Mouse (Mus musculus) cortical plate, adult 2 months (tissue): ENCODE measurements around the gene Ppp2r3a. TPM values are rescaled to one million over a fixed set of nuclear protein-coding genes. Genes with fewer than 3 reads are reported as not detected.

ENCODE experiments used
- H3K27ac ChIP-seq: fragments of 200-500 bp; 2 replicates; pipeline ENCODE4 v1.5.1; 2012; ENCODE audit warnings: low read length, control low read depth, inconsistent platforms; ENCODE audit not compliant: insufficient read depth
- H3K4me1 ChIP-seq: fragments of 200-500 bp; 2 replicates; pipeline ENCODE4 v1.6.1; 2011; ENCODE audit warnings: low read length; ENCODE audit not compliant: control insufficient read depth, insufficient read depth
- H3K4me3 ChIP-seq: fragments of 200-500 bp; 2 replicates; pipeline ENCODE4 v1.5.1; 2011; ENCODE audit warnings: mild to moderate bottlenecking, low read length, control low read depth; ENCODE audit not compliant: insufficient read depth
- CTCF ChIP-seq: fragments of 200-500 bp; IDR thresholded peaks from 2 replicates; pipeline ENCODE4 v1.5.1; 2011; ENCODE audit warnings: mild to moderate bottlenecking, control low read depth, low read length; ENCODE audit not compliant: insufficient read depth; ENCODE audit errors: extremely low read depth
- POLR2A ChIP-seq: fragments of 200-500 bp; IDR thresholded peaks from 2 replicates; pipeline ENCODE4 v1.6.1; 2011; ENCODE audit warnings: mild to moderate bottlenecking, low read length, control low read depth; ENCODE audit not compliant: insufficient read depth; ENCODE audit errors: extremely low read depth
- polyA plus RNA-seq: library from polyadenylated mRNA; depleted of rRNA; stranded (reverse); fragments of >200 nt; gene quantifications from 2 replicates; pipeline ENCODE4 v1.2.3, GENCODE M21; 2012

Ppp2r3a gene
- polyA plus RNA-seq, 1 experiment, result 19.5 TPM

GRCm38 (mm10) chr9:101107386-101107785 lies 144.2 kb downstream of the Ppp2r3a start:
- Histone ChIP-seq H3K27ac (no peak overlapping the region), H3K4me1 (peaks cover 2% of the 10 kb centered on the region), H3K4me3 (no peak overlapping the region)
- TF ChIP-seq POLR2A, result no peak
- TF ChIP-seq CTCF, result no peak

- TF ChIP-seq POLR2A, result no peak
- Histone ChIP-seq H3K4me3 (no peak overlapping the region), H3K4me1 (peaks cover 4% of the 10 kb centered on the region), H3K27ac (no peak overlapping the region)
Measured at GRCm38 (mm10) chr9:101105735-101106134, 145.9 kb downstream of the Ppp2r3a start.

GRCm38 (mm10) chr9:101104931-101105330 lies 146.7 kb downstream of the Ppp2r3a start:
- TF ChIP-seq POLR2A, result no peak
- TF ChIP-seq CTCF, result no peak
- Histone ChIP-seq H3K4me1 (peaks cover 3% of the 10 kb centered on the region), H3K27ac (no peak overlapping the region), H3K4me3 (no peak overlapping the region)

GRCm38 (mm10) chr9:101102288-101102687 lies 149.3 kb downstream of the Ppp2r3a start:
- H3K4me1 ChIP-seq, result peaks cover 7% of the 10 kb centered on the region
- no peak for TF ChIP-seq POLR2A
- no peak for TF ChIP-seq CTCF
- no peak overlapping the region for H3K27ac ChIP-seq
- H3K4me3 ChIP-seq, result no peak overlapping the region

- TF ChIP-seq CTCF (no peak), POLR2A (no peak)
- H3K27ac ChIP-seq, result no peak overlapping the region
Measured at GRCm38 (mm10) chr9:101101547-101101946, 150.0 kb downstream of the Ppp2r3a start.

GRCm38 (mm10) chr9:101100163-101100562 lies 151.4 kb downstream of the Ppp2r3a start:
- Histone ChIP-seq H3K4me1 (peaks cover 7% of the 10 kb centered on the region), H3K4me3 (no peak overlapping the region), H3K27ac (no peak overlapping the region)
- TF ChIP-seq POLR2A, result no peak
- no peak for TF ChIP-seq CTCF

More at GRCm38 (mm10) chr9:101101547-101101946, 150.0 kb downstream of the Ppp2r3a start:
- H3K4me3 ChIP-seq, result no peak overlapping the region
- peaks cover 7% of the 10 kb centered on the region for H3K4me1 ChIP-seq

GRCm38 (mm10) chr9:101099445-101099844 lies 152.2 kb downstream of the Ppp2r3a start:
- H3K4me1 ChIP-seq, result peaks cover 7% of the 10 kb centered on the region
- TF ChIP-seq POLR2A, result no peak
- no peak for TF ChIP-seq CTCF

GRCm38 (mm10) chr9:101097542-101097941 lies 154.1 kb downstream of the Ppp2r3a start:
- H3K27ac ChIP-seq, result no peak overlapping the region
- TF ChIP-seq CTCF, result no peak
- H3K4me1 ChIP-seq, result peaks cover 7% of the 10 kb centered on the region
- no peak overlapping the region for H3K4me3 ChIP-seq

More at GRCm38 (mm10) chr9:101099445-101099844, 152.2 kb downstream of the Ppp2r3a start:
- H3K27ac ChIP-seq, result no peak overlapping the region
- H3K4me3 ChIP-seq, result no peak overlapping the region

- H3K4me1 ChIP-seq, result peaks cover 5% of the 10 kb centered on the region
- no peak overlapping the region for H3K4me3 ChIP-seq
- TF ChIP-seq CTCF (no peak), POLR2A (no peak)
- no peak overlapping the region for H3K27ac ChIP-seq
Measured at GRCm38 (mm10) chr9:101096461-101096860, 155.1 kb downstream of the Ppp2r3a start.

GRCm38 (mm10) chr9:101095425-101095824 lies 156.2 kb downstream of the Ppp2r3a start:
- H3K27ac ChIP-seq, result no peak overlapping the region
- H3K4me1 ChIP-seq, result peaks cover 5% of the 10 kb centered on the region
- H3K4me3 ChIP-seq, result no peak overlapping the region
- no peak for TF ChIP-seq CTCF
- no peak for TF ChIP-seq POLR2A

GRCm38 (mm10) chr9:101083728-101084127 lies 167.9 kb downstream of the Ppp2r3a start:
- TF ChIP-seq POLR2A (no peak), CTCF (no peak)
- H3K4me1 ChIP-seq, result peaks cover under 1% of the 10 kb centered on the region; the same call in 1 of the 2 replicates
- H3K4me3 ChIP-seq, result no peak overlapping the region
- H3K27ac ChIP-seq, result no peak overlapping the region

- H3K27ac ChIP-seq, result no peak overlapping the region
- TF ChIP-seq POLR2A, result no peak
- TF ChIP-seq CTCF, result no peak
- H3K4me3 ChIP-seq, result no peak overlapping the region
- peaks cover 5% of the 10 kb centered on the region; the same call in 1 of the 2 replicates for H3K4me1 ChIP-seq
Measured at GRCm38 (mm10) chr9:101080046-101080685, 171.4 kb downstream of the Ppp2r3a start.
